Mouse (Mus musculus) testis, adult 2 months (tissue): ENCODE results near the gene Arl16. TPM values are rescaled to one million over a fixed set of nuclear protein-coding genes. Genes with fewer than 3 reads are reported as not detected.

Source experiments
- H3K27ac ChIP-seq: fragments of 200-500 bp; 2 replicates; pipeline ENCODE4 v1.5.1; 2012; ENCODE audit warnings: low read depth, low read length; ENCODE audit not compliant: control insufficient read depth, insufficient read depth
- H3K27me3 ChIP-seq: fragments of 200-500 bp; 2 replicates; pipeline ENCODE4 v1.6.1; 2012; ENCODE audit warnings: mild to moderate bottlenecking, low read length, moderate library complexity; ENCODE audit not compliant: control insufficient read depth, insufficient read depth
- H3K36me3 ChIP-seq: fragments of 200-500 bp; 2 replicates; pipeline ENCODE4 v1.6.1; 2012; ENCODE audit warnings: mild to moderate bottlenecking, low read length; ENCODE audit not compliant: control insufficient read depth, insufficient read depth
- H3K4me1 ChIP-seq: fragments of 200-500 bp; 2 replicates; pipeline ENCODE4 v1.6.1; 2012; ENCODE audit warnings: low read length; ENCODE audit not compliant: control insufficient read depth, insufficient read depth
- H3K4me3 ChIP-seq: fragments of 200-500 bp; 2 replicates; pipeline ENCODE4 v1.5.1; 2012; ENCODE audit warnings: low read depth, mild to moderate bottlenecking, low read length, moderate library complexity, mixed read lengths; ENCODE audit not compliant: control insufficient read depth
- CTCF ChIP-seq: fragments of 200-500 bp; IDR thresholded peaks from 2 replicates; pipeline ENCODE4 v1.5.1; 2012; ENCODE audit warnings: low read depth, mild to moderate bottlenecking, inconsistent platforms, low read length, moderate library complexity; ENCODE audit not compliant: control insufficient read depth, insufficient read depth, insufficient replicate concordance
- POLR2A ChIP-seq: fragments of 200-500 bp; IDR thresholded peaks from 2 replicates; pipeline ENCODE4 v1.6.1; 2012; ENCODE audit warnings: low read depth, mild to moderate bottlenecking, inconsistent platforms, low read length, moderate library complexity; ENCODE audit not compliant: control insufficient read depth
- polyA plus RNA-seq: library from polyadenylated mRNA; depleted of rRNA; stranded (reverse); fragments of >200 nt; gene quantifications from 2 replicates; pipeline ENCODE4 v1.2.3, GENCODE M21; 2012; rRNA removed

Gene Arl16
- polyA plus RNA-seq, 1 experiment, result 20.5 TPM

DNA sequence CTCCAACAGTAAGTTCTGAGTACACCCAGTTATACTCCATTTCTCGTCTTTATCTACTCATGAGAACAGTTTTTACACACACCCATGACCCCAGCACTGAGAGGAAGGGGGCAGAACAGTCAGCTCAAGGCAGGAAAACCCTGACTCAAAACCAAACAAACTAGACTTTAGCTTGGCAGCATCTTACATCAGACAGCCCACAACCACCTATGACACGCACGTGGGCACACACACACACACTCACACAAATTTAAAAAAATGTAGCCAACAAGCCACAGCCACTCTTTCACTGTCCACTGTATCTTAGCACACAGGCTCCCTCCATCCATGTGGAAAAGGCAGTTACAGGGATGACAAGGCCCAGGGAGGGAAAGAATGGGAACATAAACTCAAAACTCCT, 40.7 kb downstream of the Arl16 start:
- H3K4me1 ChIP-seq, result peaks cover 8% of the 10 kb centered on the region; the same call in 1 of the 2 replicates
- no peak overlapping the region for H3K27ac ChIP-seq
- H3K27me3 ChIP-seq, result no peaks in the 10 kb centered on the region
- no peak overlapping the region for H3K4me3 ChIP-seq
- TF ChIP-seq CTCF (no peak), POLR2A (no peak)
- peaks cover 5% of the 10 kb centered on the region for H3K36me3 ChIP-seq

- Histone ChIP-seq H3K4me3 (no peak overlapping the region), H3K36me3 (peaks cover 5% of the 10 kb centered on the region), H3K27me3 (no peaks in the 10 kb centered on the region), H3K27ac (peak overlapping the region; percentile 66), H3K4me1 (peaks cover 8% of the 10 kb centered on the region; the same call in 1 of the 2 replicates)
- TF ChIP-seq CTCF (peak; percentile 41; the same call in 1 of the 2 replicates), POLR2A (no peak)
These were observed 43.7 kb downstream of the Arl16 start for GRCm38 (mm10) chr11:120423569-120424295.

- Histone ChIP-seq H3K36me3 (peaks cover 3% of the 10 kb centered on the region), H3K27ac (peak overlapping the region; percentile 66), H3K4me3 (no peak overlapping the region), H3K27me3 (no peaks in the 10 kb centered on the region), H3K4me1 (peaks cover 8% of the 10 kb centered on the region; the same call in 1 of the 2 replicates)
- no peak for TF ChIP-seq POLR2A
- no peak for TF ChIP-seq CTCF
These were observed 44.5 kb downstream of the Arl16 start for GRCm38 (mm10) chr11:120422651-120423568.

DNA sequence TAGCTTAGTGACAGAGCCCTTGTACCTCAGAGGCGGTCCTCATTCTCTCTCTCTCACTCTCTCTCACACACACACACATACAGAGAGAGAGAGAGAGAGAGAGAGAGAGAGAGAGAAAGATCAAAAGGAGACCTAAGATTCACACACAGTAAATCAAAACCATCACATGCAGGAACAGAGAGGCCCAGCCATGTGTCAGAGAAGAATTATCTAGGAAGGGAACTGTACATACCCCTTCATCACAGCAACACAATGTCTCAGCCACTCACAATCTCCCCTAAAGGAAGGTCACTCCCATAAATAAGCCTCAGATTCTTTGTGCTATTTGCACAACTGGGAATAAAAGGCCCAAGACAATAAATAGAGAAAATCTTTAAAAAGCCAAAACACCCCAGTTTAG, 48.8 kb downstream of the Arl16 start:
- H3K36me3 ChIP-seq, result peaks cover 4% of the 10 kb centered on the region

DNA sequence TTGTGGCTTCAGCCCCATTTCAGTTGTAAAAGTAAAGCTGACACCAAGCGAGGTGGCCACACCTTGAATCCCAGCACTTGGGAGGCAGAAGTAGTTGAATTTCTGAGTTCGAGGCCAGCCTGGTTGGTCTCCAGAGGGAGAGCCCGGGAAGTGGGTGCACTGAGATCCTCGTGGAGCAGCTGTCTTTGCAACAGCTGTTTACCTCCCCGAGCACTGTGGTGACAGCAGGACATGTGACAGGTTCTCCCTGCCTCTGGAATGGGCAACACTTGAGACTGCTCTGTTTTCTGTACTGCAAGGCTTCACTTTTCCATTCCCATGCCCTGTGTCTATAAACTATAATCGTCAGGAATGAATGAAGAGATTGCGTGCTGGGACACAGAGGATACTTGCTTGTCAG, 49.6 kb downstream of the Arl16 start:
- peak overlapping the region; percentile 19 for H3K27ac ChIP-seq
- TF ChIP-seq POLR2A (no peak), CTCF (no peak)
- no peak overlapping the region for H3K4me3 ChIP-seq
- peaks cover 5% of the 10 kb centered on the region for H3K36me3 ChIP-seq
- no peaks in the 10 kb centered on the region for H3K27me3 ChIP-seq
- peaks cover 8% of the 10 kb centered on the region; the same call in 1 of the 2 replicates for H3K4me1 ChIP-seq

More for the DNA sequence above, 48.8 kb downstream of the Arl16 start:
- no peak for TF ChIP-seq CTCF
- no peak for TF ChIP-seq POLR2A
- H3K4me3 ChIP-seq, result no peak overlapping the region
- no peaks in the 10 kb centered on the region for H3K27me3 ChIP-seq
- H3K4me1 ChIP-seq, result peaks cover 8% of the 10 kb centered on the region; the same call in 1 of the 2 replicates
- H3K27ac ChIP-seq, result peak overlapping the region; percentile 67

Other genes with a start within 250 kb of the Arl16 start
- 2.3 and 2.9 TPM in 2 replicates for gene Bahcc1, start 234.7 kb downstream of the Arl16 start, polyA plus RNA-seq
- 670 and 672 TPM in 2 replicates for gene Actg1, start 119.1 kb downstream of the Arl16 start, polyA plus RNA-seq
- 1.6 and 2.1 TPM in 2 replicates for gene Fscn2, start 106.1 kb downstream of the Arl16 start, polyA plus RNA-seq
- gene Faap100, start 88.8 kb downstream of the Arl16 start, polyA plus RNA-seq, result 57.8 and 67.1 TPM in 2 replicates
- gene Nploc4, start 29.9 kb downstream of the Arl16 start, polyA plus RNA-seq, result 75.8 and 79.3 TPM in 2 replicates
- 0.47 and 0.51 TPM in 2 replicates for gene Tspan10, start 25.0 kb downstream of the Arl16 start, polyA plus RNA-seq
- 1.5 and 1.9 TPM in 2 replicates for gene Pde6g, start 14.1 kb downstream of the Arl16 start, polyA plus RNA-seq
- gene Oxld1, start 9.5 kb downstream of the Arl16 start, polyA plus RNA-seq, result 6.3 and 7.1 TPM in 2 replicates
- gene Ccdc137, start 9.5 kb downstream of the Arl16 start, polyA plus RNA-seq, result 5.6 and 6.9 TPM in 2 replicates
- 84.6 and 94.8 TPM in 2 replicates for gene Mrpl12, start 17.0 kb upstream of the Arl16 start, polyA plus RNA-seq
- 68.3 and 75.0 TPM in 2 replicates for gene Slc25a10, start 24.2 kb upstream of the Arl16 start, polyA plus RNA-seq
- 0.07 and 0.18 TPM in 2 replicates for gene Gcgr, start 63.1 kb upstream of the Arl16 start, polyA plus RNA-seq
- gene Mcrip1, start 82.1 kb upstream of the Arl16 start, polyA plus RNA-seq, result 196 and 204 TPM in 2 replicates
- gene Ppp1r27, start 83.5 kb upstream of the Arl16 start, polyA plus RNA-seq, result 31.2 and 31.6 TPM in 2 replicates
- gene P4hb, start 105.6 kb upstream of the Arl16 start, polyA plus RNA-seq, result 46.7 and 55.1 TPM in 2 replicates
- gene Arhgdia, start 114.0 kb upstream of the Arl16 start, polyA plus RNA-seq, result 94.7 and 101 TPM in 2 replicates
- 22.8 and 23.6 TPM in 2 replicates for gene Alyref, start 130.8 kb upstream of the Arl16 start, polyA plus RNA-seq
- gene Anapc11, start 130.8 kb upstream of the Arl16 start, polyA plus RNA-seq, result 178 and 209 TPM in 2 replicates
- 24.6 and 26.3 TPM in 2 replicates for gene Npb, start 140.9 kb upstream of the Arl16 start, polyA plus RNA-seq
- 106 and 116 TPM in 2 replicates for gene Pcyt2, start 150.3 kb upstream of the Arl16 start, polyA plus RNA-seq
- 22.3 and 23.9 TPM in 2 replicates for gene Sirt7, start 157.6 kb upstream of the Arl16 start, polyA plus RNA-seq
- gene Mafg, start 166.0 kb upstream of the Arl16 start, polyA plus RNA-seq, result 9.5 and 10.4 TPM in 2 replicates
- gene Pycr1, start 176.2 kb upstream of the Arl16 start, polyA plus RNA-seq, result 0.98 and 1.5 TPM in 2 replicates
- 0.61 TPM in 1 of 2 replicates, not detected in the other for gene Myadml2, start 180.6 kb upstream of the Arl16 start, polyA plus RNA-seq
- gene Notum, start 193.6 kb upstream of the Arl16 start, polyA plus RNA-seq, result 0.35 and 0.36 TPM in 2 replicates
- gene Aspscr1, start 205.4 kb upstream of the Arl16 start, polyA plus RNA-seq, result 234 and 253 TPM in 2 replicates
- 54.5 and 59.7 TPM in 2 replicates for gene Cenpx, start 246.1 kb upstream of the Arl16 start, polyA plus RNA-seq
- gene Lrrc45, start 246.3 kb upstream of the Arl16 start, polyA plus RNA-seq, result 10.7 and 12.3 TPM in 2 replicates